Mouse (Mus musculus) Muller cell, postnatal 12 days (primary cell): ENCODE data around the gene Chmp1a.

Experiments
- DNase-seq: peaks from one replicate; pipeline ENCODE4 v3.0.0-alpha.2; 2015; ENCODE audit errors: inconsistent ontology term

Gene Chmp1a

GRCm38 (mm10) chr8:123156070-123156773, 56.3 kb downstream of the Chmp1a start:
- DNase-seq: no peak

- peak; percentile 41 for DNase-seq
These were observed 57.4 kb downstream of the Chmp1a start for GRCm38 (mm10) chr8:123155177-123155576.
